Mouse (Mus musculus): ENCODE results near the gene Acrv1. TPM values are rescaled to one million over a fixed set of nuclear protein-coding genes. Genes with fewer than 3 reads are reported as not detected.
A peak's percentile ranks its signal among the peaks of the same experiment; 100 is the strongest.
"Not testable (repeated sequence)": the region's sequence is repeated elsewhere in the genome, so short reads cannot be mapped to it uniquely, and the experiment has no call there.

Acrv1 gene
- not detected for polyA plus RNA-seq (2017; shearing (Covaris generic))

GRCm38 (mm10) chr9:36692920-36693319, at the start of gene Acrv1:
Gene Acrv1 (plus strand): TSS chr9:36693220.
- ATAC-seq, result no peak

GRCm38 (mm10) chr9:36643276-36643675, 49.7 kb upstream of the Acrv1 start, which contains the start of gene A630095E13Rik:
Gene A630095E13Rik (minus strand): TSS chr9:36643376.
- ATAC-seq, result not testable (repeated sequence)

GRCm38 (mm10) chr9:36681424-36681823, 11.6 kb upstream of the Acrv1 start:
- no peak for ATAC-seq

GRCm38 (mm10) chr9:36687329-36687728, 5.7 kb upstream of the Acrv1 start:
- no peak for ATAC-seq

- ATAC-seq, result no peak
These were observed 1.3 kb downstream of the Acrv1 start for GRCm38 (mm10) chr9:36694276-36694675.

- ATAC-seq, result no peak
These were observed 12.9 kb downstream of the Acrv1 start for GRCm38 (mm10) chr9:36705923-36706322.

GRCm38 (mm10) chr9:36707304-36707703, 14.3 kb downstream of the Acrv1 start:
- ATAC-seq, result no peak

GRCm38 (mm10) chr9:36716624-36717023, 23.6 kb downstream of the Acrv1 start:
- no peak for ATAC-seq

GRCm38 (mm10) chr9:36726131-36727033, 33.4 kb downstream of the Acrv1 start:
- peak; percentile 83 for ATAC-seq

- peak; percentile 18 for ATAC-seq
These were observed 34.2 kb downstream of the Acrv1 start, which contains the start of gene Chek1 for GRCm38 (mm10) chr9:36727034-36727755. Gene Chek1 (minus strand): TSS chr9:36727065.

Other genes starting within 250 kb of the Acrv1 start
- not detected for gene Gm9513, start 217.6 kb upstream of the Acrv1 start, polyA plus RNA-seq (2017; shearing (Covaris generic))
- not detected for gene Gm5615, start 151.3 kb upstream of the Acrv1 start, polyA plus RNA-seq (2017; shearing (Covaris generic))
- gene Gm17689, start 110.6 kb upstream of the Acrv1 start, polyA plus RNA-seq (2017; shearing (Covaris generic)), result not detected
- not detected for gene A630095E13Rik, start 49.8 kb upstream of the Acrv1 start, polyA plus RNA-seq (2017; shearing (Covaris generic))
- 1 to 10 TPM; 6.1 to 7.0 TPM for gene Chek1, start 33.8 kb downstream of the Acrv1 start, polyA plus RNA-seq (2017; shearing (Covaris generic))
- gene Stt3a, start 74.5 kb downstream of the Acrv1 start, polyA plus RNA-seq (2017; shearing (Covaris generic)), result 100 to 1,000 TPM; 223 to 232 TPM
- gene Ei24, start 104.2 kb downstream of the Acrv1 start, polyA plus RNA-seq (2017; shearing (Covaris generic)), result 10 to 100 TPM; 12.9 to 13.7 TPM
- gene Fez1, start 128.6 kb downstream of the Acrv1 start, polyA plus RNA-seq (2017; shearing (Covaris generic)), result 1 to 10 TPM in 1 of 2 experiments, not detected in 1; 1.6 TPM

All from CD4-positive, CD25-positive, alpha-beta regulatory T cell, adult 4 months (primary cell).